Mouse (Mus musculus): Measurements from ENCODE around the gene Wfdc2.
A peak's percentile ranks its signal among the peaks of the same experiment; 100 is the strongest.

Wfdc2 gene

DNA sequence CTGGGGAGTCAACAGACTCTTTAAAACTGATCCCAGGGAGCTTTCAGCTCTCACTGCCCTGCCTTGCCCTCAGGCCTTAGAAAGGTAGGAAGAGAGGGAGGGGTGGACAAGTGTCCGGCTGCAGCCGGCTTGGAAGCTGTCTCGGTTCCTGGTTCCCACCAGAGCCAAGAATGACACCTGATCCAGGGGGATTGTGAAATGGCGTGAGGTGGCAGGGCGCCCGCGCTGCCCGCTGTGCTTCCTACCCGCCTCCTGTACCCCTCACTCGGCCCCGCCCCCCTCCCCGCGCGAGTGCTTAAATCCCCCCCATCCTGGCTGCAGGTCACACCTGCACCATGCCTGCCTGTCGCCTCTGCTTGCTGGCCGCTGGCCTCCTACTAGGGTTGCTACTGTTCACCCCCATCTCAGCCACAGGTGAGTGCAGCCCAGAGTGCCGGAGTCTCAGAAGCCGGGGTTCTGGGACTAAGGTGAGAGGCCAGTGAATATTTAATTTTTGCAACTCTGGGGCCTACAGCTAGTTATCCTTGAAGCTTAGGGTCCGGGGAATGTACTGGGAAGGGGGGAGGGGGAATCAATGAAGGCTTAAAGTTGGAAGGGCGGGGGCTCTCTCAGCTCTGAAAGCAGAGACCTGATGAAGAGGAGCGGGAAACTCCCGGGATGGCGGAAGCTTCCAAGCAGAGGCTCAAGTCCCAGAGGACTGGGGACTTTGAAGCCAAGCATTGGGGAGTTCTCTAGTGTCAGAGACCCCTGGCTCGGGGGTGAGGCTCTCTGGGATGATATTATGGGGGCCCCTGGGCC lies at the start of gene Wfdc2:
TSS of gene Wfdc2 (plus strand) at position 23 of the 798 bp plus-strand sequence.
- DNase-seq = no peak

DNA sequence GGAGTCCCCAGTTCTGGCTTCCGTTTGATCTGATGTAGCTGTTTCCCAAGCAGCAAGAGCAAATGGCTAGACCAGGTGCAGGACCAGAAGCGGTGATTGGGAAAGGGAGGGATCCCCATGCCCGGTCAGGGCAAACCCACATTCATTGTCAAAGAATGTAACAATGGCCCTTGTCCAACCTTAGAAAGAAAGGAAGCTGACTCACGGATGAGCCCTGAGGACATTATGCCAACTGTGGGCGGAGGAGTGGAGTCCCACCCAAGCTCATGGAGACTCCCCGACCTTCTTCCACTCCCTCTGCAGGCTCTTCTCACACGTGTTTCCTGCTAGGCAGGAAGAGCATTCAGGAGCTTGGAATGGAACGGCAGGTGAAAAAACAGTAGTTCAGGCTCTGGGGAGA lies 48.8 kb upstream of the Wfdc2 start:
- no peak for DNase-seq

DNA sequence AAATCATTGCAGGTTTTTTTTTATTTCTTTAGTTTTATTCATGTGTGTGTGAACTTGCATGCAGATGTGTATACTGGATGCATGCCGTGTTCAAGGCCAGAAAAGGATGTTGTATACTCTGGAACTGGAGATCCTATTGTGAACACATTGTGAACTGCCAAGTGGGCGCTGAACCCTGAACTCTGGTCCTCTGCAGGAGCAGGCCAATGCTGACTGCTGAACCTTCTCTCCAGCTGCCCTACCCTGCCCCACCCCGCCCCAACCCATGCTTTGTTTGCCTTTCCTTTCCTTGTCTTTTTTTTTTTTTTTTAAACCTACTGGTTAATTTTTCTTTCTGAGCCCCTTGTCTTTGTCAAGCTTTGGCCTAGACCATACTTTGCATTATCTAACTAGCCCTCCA lies 47.3 kb upstream of the Wfdc2 start:
- DNase-seq = no peak

GRCm38 (mm10) chr2:164515897-164516296 lies 46.3 kb upstream of the Wfdc2 start:
- DNase-seq = no peak

GRCm38 (mm10) chr2:164516592-164516991 lies 45.6 kb upstream of the Wfdc2 start:
- DNase-seq = no peak

- peak; percentile 47 to 60 for DNase-seq
Observed at GRCm38 (mm10) chr2:164517485-164518221, 44.6 kb upstream of the Wfdc2 start.

- DNase-seq = no peak
Observed at GRCm38 (mm10) chr2:164518266-164519170, 43.7 kb upstream of the Wfdc2 start.

- no peak for DNase-seq
Observed at GRCm38 (mm10) chr2:164519171-164519526, 43.1 kb upstream of the Wfdc2 start.

DNA sequence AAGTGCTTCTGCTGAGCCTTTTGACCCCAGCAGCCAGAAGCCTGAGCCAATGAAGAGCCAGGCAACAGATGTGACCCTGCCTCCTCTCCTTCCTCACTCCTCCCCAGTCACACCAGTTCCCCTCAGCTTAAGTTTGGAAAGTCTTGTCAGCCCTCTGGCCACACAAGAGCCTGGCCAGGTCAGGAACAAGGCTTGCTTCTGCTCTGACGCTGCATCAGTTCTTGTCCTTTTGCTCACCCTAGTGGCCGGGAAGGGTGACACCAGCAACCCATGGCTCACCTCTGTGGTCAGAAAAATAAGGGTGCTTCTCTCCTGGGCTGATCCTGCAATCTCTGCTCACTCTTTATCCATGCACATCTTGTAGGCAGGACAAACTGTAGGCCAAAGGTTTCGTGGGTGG lies 41.4 kb upstream of the Wfdc2 start:
- peak; percentile 27 to 29 for DNase-seq

DNA sequence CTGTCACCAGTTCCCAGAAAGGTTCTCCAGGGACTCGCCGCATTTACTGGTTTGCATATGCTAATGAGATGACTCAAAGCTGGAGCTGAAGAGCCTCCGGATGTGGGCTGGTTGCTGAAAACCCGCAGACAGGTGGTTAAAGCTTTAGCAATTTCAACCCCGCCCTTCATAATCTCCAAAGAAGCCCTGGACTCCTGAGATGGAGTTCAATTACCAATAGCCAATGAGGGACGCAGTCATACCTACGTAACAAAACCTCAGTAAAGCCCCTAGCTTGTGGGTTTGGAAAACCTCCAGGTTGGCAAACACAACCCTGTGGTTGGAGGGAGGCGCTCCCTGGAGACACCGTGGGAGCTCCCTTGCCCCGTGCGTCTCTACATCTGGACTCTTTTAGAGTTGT lies 40.4 kb upstream of the Wfdc2 start:
- DNase-seq = no peak

DNA sequence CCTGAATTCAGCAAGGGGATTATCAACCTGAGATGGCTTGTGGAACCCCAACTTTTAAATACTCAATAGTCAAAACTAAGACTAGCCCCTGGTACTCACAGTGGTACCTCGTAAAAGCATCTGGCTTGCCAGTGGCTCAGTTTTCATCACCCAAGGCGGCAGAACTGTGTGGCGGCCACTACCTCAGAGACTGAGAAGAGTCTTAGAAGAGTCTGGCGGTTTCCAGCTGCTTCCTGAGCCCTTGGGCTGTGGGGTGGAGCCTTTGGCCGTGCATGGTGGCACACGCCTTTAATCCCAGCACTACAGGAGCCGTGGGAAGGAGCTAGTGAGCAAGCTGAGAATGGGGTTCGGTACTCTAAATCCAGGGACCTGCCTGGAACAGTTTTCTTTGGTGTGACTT lies 39.9 kb upstream of the Wfdc2 start:
- DNase-seq = no peak

DNA sequence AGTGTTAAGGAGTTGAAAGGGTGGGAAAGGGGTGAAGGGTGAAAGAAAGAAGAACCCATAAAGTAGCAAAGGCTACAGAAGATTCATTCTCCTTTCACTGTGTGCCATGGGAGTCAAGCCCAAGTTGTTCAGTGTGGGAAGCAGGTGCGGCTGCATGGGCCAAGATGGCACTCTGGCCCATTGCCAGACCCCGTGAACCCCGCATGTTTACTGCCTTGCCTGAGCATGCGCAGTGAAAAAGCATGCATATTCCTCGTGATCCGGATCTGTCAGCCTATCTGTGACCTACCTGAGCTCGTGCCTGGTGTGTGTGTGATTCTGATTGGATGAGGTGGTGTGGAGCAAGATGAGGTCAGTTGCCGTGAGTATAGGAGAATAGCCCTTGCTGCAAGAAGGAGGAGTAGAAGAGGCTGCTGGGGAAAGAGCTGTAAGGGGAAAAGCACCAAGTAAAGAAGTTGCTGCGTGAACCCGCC lies 38.9 kb upstream of the Wfdc2 start:
- DNase-seq = peak in 1 of 2 experiments; percentile 16

DNA sequence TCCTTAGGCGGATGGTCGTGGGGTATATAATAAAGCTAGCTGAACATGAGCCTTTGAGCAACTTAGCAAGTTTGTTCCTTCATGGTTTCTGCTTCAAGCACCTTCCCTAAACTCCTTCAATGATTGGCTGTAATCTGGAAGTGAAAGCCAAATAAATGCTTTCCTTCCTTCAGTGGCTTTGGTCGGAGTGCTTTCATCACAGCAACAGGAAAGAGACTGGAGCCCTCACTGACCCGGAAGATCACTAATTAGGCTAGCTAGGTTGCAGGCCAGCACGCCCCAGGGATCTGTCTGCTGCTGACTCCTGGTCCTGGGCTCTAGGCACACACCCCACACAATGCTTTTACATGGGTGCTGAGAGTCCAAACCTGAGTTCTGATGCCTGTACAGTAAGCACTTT lies 33.7 kb upstream of the Wfdc2 start:
- no peak for DNase-seq

GRCm38 (mm10) chr2:164531169-164531568 lies 31.0 kb upstream of the Wfdc2 start:
- DNase-seq = peak; percentile 75 to 82

DNA sequence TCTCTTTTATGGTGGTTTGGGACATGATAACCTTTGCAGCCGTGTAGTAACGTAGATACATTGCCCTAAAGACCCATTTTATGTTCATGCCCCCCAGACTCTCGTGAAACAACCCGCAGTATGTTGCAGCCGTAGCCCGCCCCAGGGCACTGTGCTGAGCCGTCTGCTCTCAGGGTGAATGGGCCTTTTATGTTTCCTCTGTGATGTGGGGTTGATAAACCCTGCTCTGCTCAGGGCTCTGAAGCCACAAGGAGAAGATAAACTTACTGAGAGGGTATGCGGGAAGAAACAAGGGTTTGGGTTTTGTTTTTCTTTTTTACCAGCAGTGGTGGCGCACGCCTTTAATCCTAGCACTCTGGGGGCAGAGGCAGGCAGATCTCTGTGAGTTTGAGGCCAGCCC lies 27.9 kb upstream of the Wfdc2 start:
- no peak for DNase-seq

DNA sequence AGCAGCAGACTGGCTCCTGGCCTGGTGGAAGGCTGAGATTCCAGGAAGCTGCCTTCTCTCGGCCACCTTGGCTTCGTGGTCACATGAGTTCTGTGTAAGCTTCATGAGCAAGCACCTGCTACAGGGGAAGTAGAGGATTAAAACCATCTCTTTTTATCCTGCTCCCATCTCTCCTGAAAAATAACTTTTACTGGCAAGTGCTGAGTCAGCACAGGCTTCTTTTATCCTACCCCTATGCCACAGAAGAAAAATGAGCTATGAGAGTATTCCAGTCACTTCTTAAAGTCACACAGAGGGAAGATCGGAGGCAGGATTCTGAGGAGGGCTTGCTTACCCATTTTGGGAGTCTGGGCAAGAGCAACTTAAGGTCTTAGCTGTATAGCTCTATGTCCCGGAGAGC lies 25.2 kb upstream of the Wfdc2 start:
- no peak for DNase-seq

DNA sequence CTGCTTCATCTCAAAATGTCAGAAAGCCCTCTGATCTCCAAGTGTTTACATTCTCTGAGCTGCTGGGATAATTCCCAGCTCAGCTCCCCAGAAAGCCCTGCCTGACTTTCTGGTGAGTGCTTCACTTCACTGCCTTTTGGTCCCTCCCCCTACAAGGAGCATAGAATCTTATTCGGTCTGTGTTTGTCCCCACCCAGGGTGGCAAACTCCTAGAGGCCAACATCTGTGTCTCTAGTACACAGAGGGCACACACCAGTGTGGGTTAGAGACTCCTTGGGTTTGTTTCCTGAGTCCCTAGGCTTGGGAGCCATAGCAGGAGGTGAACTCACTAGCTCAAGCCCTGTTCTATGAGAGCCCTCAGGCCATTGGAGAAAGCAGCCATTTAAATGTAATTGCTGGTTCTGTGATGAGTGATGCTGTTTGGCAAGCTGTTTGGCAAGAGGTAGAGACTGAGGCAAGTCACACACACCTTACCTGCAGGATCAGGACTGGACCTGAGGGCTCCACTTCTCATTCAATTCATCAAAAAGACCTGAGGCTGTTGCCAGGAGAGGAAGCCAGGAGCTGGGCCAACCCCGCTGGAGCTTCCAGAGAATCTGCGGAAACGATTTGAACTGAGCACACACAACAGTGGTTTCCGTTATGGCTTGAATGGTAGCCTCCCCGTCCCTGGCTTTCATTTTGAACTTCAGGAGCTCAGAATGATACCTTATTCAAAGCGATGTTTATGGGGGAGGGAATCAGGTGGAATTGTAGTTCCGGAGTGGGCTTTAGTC lies 21.4 kb upstream of the Wfdc2 start:
- no peak for DNase-seq

DNA sequence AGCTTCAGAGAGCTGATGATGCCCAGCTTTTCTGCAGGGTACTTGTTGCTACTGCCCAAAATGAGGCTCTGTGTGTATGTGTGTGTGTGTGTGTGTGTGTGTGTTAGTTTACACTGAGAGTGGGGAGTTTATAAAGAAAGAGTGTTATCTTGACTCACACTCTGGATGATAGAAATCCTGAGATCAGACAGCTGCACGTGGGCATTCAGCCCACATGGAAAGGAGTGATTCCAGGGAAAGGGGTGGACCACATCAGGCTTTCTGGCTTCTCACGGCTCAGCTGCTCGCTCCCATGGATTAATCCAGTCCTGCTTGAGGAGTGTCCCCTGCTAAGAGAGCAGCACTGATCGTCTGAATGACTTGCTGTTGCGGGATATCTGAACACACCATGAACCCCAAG lies 20.1 kb upstream of the Wfdc2 start:
- no peak for DNase-seq

DNA sequence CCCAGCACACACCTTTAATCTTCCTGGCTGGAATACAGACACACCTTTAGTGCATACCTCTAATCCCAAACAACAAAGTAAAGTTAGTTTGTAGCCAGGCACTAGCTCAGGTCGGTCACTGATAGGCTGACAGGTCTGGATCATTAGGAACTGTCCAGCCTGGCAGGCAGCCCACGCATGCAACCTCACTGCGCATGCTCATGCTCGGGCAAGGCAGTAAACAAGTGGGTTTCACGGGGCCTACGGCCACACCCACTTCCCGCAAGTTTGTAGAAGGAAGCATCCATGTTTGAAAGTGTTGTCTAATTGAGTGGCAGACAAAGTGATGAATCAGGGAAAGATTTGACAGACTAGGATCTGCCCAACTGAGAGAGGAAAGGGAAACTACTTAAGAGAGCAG lies 19.6 kb upstream of the Wfdc2 start:
- DNase-seq = no peak

GRCm38 (mm10) chr2:164543745-164544144 lies 18.5 kb upstream of the Wfdc2 start:
- DNase-seq = no peak

- no peak for DNase-seq
Observed at GRCm38 (mm10) chr2:164544454-164545097, 17.6 kb upstream of the Wfdc2 start.

GRCm38 (mm10) chr2:164549338-164549737 lies 12.9 kb upstream of the Wfdc2 start:
- no peak for DNase-seq

Measured in cerebellum, adult 18-20 months (tissue).